Mouse (Mus musculus): ENCODE measurements around the gene Tgoln1. TPM values are rescaled to one million over a fixed set of nuclear protein-coding genes. Genes with fewer than 3 reads are reported as not detected.

Tgoln1 gene
- polyA plus RNA-seq, 1 experiment from 2014 or later = 48.7 TPM

DNA sequence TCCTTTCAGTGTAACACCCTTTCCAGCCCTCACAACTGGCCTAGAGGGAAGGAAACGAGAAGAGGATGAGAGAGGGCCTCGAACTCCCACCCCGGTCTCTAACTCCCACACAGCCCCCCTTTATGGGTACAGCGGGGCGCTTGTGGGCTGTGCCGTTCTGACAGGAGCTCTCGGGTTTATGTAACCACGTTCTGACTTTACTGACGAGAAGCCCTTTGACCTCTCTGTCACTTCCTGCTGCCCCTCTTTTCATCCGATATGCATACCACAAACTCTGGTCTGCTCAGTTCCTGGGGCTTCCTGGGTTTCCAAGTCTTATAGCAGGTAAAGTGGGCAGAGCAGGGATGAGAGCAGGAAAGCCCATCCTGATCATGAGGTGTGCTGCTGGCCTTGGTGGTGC, 17.5 kb upstream of the Tgoln1 start:
- H3K36me3 ChIP-seq (ENCODE audit: control insufficient read depth, insufficient read depth, low read length) = peaks cover 3% of the 10 kb centered on the region; the same call in 1 of the 2 replicates
- H3K9me3 ChIP-seq (ENCODE audit: control insufficient read depth, low read length) = no peaks in the 10 kb centered on the region
- WGBS = 81% methylated on average over 10 of the region's 10 CpGs
- H3K9ac ChIP-seq (ENCODE audit: low read length) = no peak overlapping the region
- no peaks in the 10 kb centered on the region for H3K27me3 ChIP-seq (ENCODE audit: control insufficient read depth, insufficient read depth, low read length)
- DNase-seq (ENCODE audit: low spot score, missing footprints) (no peak), ATAC-seq (ENCODE audit: low FRiP score) (no peak)
- H3K4me1 ChIP-seq (ENCODE audit: control insufficient read depth, insufficient read depth, low read length) = peaks cover 3% of the 10 kb centered on the region; the same call in 1 of the 2 replicates
- no peak overlapping the region for H3K27ac ChIP-seq (ENCODE audit: low read depth, low read length)
- H3K4me3 ChIP-seq (ENCODE audit: low read depth, low read length) = no peak overlapping the region
- H3K4me2 ChIP-seq = no peak overlapping the region

DNA sequence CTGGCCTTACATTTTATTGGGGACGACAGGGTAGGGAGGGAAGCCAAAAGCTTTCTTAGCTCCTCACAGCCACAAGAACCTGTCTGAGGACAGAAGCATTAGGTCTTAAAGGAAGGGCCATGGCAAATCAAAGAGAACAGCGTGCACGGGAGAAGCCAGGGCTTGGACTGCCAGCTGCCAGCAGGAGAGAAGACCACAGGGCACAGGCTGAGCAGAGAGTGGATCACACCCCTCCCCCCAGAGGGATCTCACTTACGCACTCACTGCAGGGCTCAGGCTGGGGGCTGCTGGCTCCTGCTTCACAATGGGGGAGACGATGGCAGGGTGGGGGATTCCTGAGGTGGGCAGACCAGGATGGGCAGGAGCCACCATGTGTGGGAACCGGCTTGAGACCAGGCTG, 14.9 kb upstream of the Tgoln1 start:
- ATAC-seq (ENCODE audit: low FRiP score) (no peak), DNase-seq (ENCODE audit: low spot score, missing footprints) (no peak)
- Histone ChIP-seq H3K36me3 (ENCODE audit: control insufficient read depth, insufficient read depth, low read length) (peaks cover 3% of the 10 kb centered on the region), H3K9ac (ENCODE audit: low read length) (no peak overlapping the region), H3K27me3 (ENCODE audit: control insufficient read depth, insufficient read depth, low read length) (no peaks in the 10 kb centered on the region), H3K4me2 (no peak overlapping the region), H3K4me1 (ENCODE audit: control insufficient read depth, insufficient read depth, low read length) (peaks cover 3% of the 10 kb centered on the region; the same call in 1 of the 2 replicates), H3K9me3 (ENCODE audit: control insufficient read depth, low read length) (no peaks in the 10 kb centered on the region), H3K27ac (ENCODE audit: low read depth, low read length) (no peak overlapping the region), H3K4me3 (ENCODE audit: low read depth, low read length) (no peak overlapping the region)
- 90% methylated on average over 6 of the region's 6 CpGs for WGBS

DNA sequence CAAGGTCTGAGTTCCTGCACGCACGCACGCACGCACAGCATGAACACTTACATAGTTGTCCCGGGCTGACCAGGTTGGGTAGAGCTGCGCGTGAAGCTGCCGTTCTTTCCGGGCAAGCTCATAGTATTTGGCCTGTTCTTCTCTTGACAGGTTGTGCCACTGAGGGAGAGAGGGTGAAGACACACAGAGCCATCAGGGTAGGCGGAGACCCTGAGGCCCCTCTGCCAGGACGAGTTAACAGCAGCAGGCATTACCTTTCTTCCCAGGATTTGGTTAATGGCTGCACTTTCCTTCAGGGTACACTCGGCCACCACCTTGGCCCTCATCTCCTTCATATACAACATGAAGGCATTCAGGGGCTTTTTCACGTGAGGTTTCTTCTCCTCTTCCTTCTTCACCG, 14.2 kb upstream of the Tgoln1 start:
- H3K27me3 ChIP-seq (ENCODE audit: control insufficient read depth, insufficient read depth, low read length) = no peaks in the 10 kb centered on the region
- no peaks in the 10 kb centered on the region for H3K4me1 ChIP-seq (ENCODE audit: control insufficient read depth, insufficient read depth, low read length)
- H3K9me3 ChIP-seq (ENCODE audit: control insufficient read depth, low read length) = no peaks in the 10 kb centered on the region
- H3K36me3 ChIP-seq (ENCODE audit: control insufficient read depth, insufficient read depth, low read length) = peaks cover 3% of the 10 kb centered on the region
- H3K27ac ChIP-seq (ENCODE audit: low read depth, low read length) = no peak overlapping the region
- H3K9ac ChIP-seq (ENCODE audit: low read length) = no peak overlapping the region
- no peak overlapping the region for H3K4me3 ChIP-seq (ENCODE audit: low read depth, low read length)
- 90% methylated on average over 14 of the region's 14 CpGs for WGBS
- DNase-seq (ENCODE audit: low spot score, missing footprints) = no peak
- H3K4me2 ChIP-seq = no peak overlapping the region
- ATAC-seq (ENCODE audit: low FRiP score) = no peak

DNA sequence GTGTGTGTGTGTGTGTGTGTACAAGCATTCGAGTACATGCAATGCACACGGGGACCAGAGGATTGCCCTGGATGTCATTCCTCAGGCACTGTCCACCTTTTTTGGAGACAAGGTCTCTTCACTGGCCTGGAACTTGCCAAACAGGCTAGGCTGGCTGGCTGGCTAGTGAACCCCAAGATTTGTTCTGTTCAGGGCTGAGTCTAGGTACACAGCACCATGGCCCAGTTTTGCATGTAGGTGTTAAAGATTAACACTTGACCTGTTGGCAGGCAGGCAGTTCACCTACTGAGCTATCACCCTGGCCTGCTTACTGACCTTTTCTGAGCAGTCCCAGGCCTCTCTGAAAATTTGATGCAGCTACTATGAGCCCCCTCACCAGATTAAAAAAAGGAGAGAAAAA, 13.6 kb upstream of the Tgoln1 start:
- Histone ChIP-seq H3K4me3 (ENCODE audit: low read depth, low read length) (no peak overlapping the region), H3K9me3 (ENCODE audit: control insufficient read depth, low read length) (no peaks in the 10 kb centered on the region), H3K27me3 (ENCODE audit: control insufficient read depth, insufficient read depth, low read length) (no peaks in the 10 kb centered on the region), H3K27ac (ENCODE audit: low read depth, low read length) (no peak overlapping the region), H3K4me1 (ENCODE audit: control insufficient read depth, insufficient read depth, low read length) (no peaks in the 10 kb centered on the region), H3K36me3 (ENCODE audit: control insufficient read depth, insufficient read depth, low read length) (peaks cover 3% of the 10 kb centered on the region), H3K9ac (ENCODE audit: low read length) (no peak overlapping the region), H3K4me2 (no peak overlapping the region)
- no peak for ATAC-seq (ENCODE audit: low FRiP score)
- DNase-seq (ENCODE audit: low spot score, missing footprints) = no peak
- 97% methylated on average over 2 of the region's 2 CpGs for WGBS

DNA sequence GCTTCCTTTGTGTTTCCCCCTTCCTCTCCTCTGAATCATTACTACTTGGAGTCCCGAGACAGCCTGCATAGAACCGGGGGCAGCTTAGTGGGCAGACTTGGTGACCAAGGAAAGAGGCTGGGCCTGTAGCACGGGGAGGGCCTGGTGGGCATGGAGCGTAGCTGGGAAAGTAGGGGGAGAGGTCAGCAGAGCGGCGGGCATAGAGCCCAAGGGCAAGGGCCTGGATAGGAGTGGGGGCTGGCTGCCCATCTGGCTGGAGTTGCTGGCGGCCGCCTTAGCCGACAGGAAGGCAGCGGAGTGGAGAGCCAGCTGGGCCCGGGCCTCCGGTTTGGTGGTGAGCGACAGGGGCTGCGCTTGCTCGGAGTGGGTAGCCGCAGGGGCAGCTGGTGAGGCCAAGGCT, 10.5 kb upstream of the Tgoln1 start:
- Histone ChIP-seq H3K36me3 (ENCODE audit: control insufficient read depth, insufficient read depth, low read length) (peaks cover 3% of the 10 kb centered on the region), H3K4me2 (no peak overlapping the region), H3K9me3 (ENCODE audit: control insufficient read depth, low read length) (no peaks in the 10 kb centered on the region), H3K27ac (ENCODE audit: low read depth, low read length) (no peak overlapping the region), H3K27me3 (ENCODE audit: control insufficient read depth, insufficient read depth, low read length) (no peaks in the 10 kb centered on the region), H3K4me3 (ENCODE audit: low read depth, low read length) (no peak overlapping the region), H3K4me1 (ENCODE audit: control insufficient read depth, insufficient read depth, low read length) (no peaks in the 10 kb centered on the region), H3K9ac (ENCODE audit: low read length) (no peak overlapping the region; the same call in 1 of the 2 replicates)
- ATAC-seq (ENCODE audit: low FRiP score) (no peak), DNase-seq (ENCODE audit: low spot score, missing footprints) (no peak)
- WGBS = 90% methylated on average over 16 of the region's 16 CpGs

DNA sequence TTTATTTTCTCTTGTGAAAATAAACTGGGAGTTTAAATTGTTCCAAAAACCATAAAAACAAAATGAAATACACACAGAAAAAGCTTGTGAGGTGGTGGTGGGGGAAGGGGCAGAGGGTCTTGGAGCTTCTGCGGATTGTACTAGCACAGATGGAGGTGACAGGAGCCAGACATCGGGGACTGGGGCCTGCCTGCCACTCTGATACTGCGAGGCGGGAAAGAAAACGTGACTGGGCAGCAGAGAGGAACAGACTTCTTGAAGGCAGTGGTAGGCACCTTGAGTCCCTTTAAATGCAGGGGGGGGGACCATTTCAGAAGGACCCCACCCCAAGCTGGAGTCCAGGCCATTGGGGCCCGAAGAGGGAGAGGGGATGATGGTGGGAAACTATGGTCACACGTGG, 9.6 kb upstream of the Tgoln1 start:
- Histone ChIP-seq H3K27ac (ENCODE audit: low read depth, low read length) (no peak overlapping the region), H3K4me1 (ENCODE audit: control insufficient read depth, insufficient read depth, low read length) (no peaks in the 10 kb centered on the region), H3K9me3 (ENCODE audit: control insufficient read depth, low read length) (no peaks in the 10 kb centered on the region), H3K27me3 (ENCODE audit: control insufficient read depth, insufficient read depth, low read length) (no peaks in the 10 kb centered on the region), H3K36me3 (ENCODE audit: control insufficient read depth, insufficient read depth, low read length) (peaks cover 3% of the 10 kb centered on the region), H3K4me3 (ENCODE audit: low read depth, low read length) (no peak overlapping the region), H3K4me2 (no peak overlapping the region), H3K9ac (ENCODE audit: low read length) (no peak overlapping the region)
- ATAC-seq (ENCODE audit: low FRiP score) = no peak
- DNase-seq (ENCODE audit: low spot score, missing footprints) = no peak
- WGBS = 89% methylated on average over 7 of the region's 7 CpGs

DNA sequence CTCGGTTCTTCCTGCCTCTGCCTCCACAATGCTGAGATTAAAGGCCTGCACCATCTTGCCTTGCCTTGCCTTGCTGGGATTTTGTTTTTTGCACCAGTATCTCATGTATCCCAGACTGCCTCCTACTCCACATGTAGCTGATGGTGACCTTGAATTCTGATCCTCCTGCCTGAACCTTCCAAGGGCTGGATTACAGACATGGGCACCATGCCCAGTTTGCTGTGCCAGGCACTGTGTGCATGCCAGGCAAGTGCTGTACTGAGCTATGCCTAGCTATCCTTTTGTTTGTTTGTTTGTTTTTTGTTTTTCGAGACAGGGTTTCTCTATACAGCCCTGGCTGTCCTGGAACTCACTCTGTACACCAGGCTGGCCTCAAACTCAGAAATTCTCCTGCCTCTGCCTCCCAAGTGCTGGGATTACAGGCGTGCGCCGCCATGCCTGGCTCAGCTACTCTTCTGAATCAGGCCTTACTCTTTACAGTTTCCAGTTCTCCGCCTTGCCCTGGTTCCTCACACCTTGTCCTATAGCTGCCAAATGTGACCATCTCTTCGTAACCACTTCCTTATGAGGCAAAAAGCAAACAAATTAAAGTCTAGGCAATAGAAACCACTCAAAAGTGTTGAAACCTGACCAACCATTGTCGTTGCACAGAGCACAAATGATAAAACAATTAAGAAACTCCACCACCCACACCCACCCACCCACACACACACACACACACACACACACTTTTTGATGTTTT, 7.0 kb upstream of the Tgoln1 start:
- H3K4me2 ChIP-seq = no peak overlapping the region
- H3K27ac ChIP-seq (ENCODE audit: low read depth, low read length) = no peak overlapping the region
- WGBS = 90% methylated on average over 8 of the region's 8 CpGs
- H3K27me3 ChIP-seq (ENCODE audit: control insufficient read depth, insufficient read depth, low read length) = no peaks in the 10 kb centered on the region
- H3K4me3 ChIP-seq (ENCODE audit: low read depth, low read length) = no peak overlapping the region
- ATAC-seq (ENCODE audit: low FRiP score) = no peak
- H3K36me3 ChIP-seq (ENCODE audit: control insufficient read depth, insufficient read depth, low read length) = no peaks in the 10 kb centered on the region; the same call in 1 of the 2 replicates
- no peaks in the 10 kb centered on the region for H3K9me3 ChIP-seq (ENCODE audit: control insufficient read depth, low read length)
- H3K9ac ChIP-seq (ENCODE audit: low read length) = no peak overlapping the region
- no peak for DNase-seq (ENCODE audit: low spot score, missing footprints)
- H3K4me1 ChIP-seq (ENCODE audit: control insufficient read depth, insufficient read depth, low read length) = no peaks in the 10 kb centered on the region

DNA sequence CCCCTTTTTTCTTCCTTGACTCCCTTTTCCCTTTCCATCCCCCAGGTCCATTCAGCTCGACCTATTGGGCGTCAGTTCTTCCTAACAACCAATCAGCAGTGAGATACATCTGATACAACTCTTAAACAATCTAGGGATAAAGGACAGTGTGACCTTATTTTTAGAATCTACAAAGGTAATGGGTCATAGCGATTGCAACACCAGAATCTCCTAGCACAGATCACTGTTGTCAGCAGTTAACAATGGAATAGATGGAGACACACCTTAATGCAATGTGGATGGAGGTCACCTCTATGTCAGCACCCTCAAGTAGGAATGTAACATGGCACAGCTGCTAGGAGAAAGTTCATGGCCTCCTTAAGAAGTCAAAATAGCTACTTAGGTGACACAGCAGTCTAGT, 6.1 kb upstream of the Tgoln1 start:
- WGBS = 58% methylated on average over 3 of the region's 3 CpGs
- Histone ChIP-seq H3K4me3 (ENCODE audit: low read depth, low read length) (no peak overlapping the region), H3K9ac (ENCODE audit: low read length) (no peak overlapping the region), H3K4me2 (no peak overlapping the region), H3K27ac (ENCODE audit: low read depth, low read length) (no peak overlapping the region), H3K27me3 (ENCODE audit: control insufficient read depth, insufficient read depth, low read length) (no peaks in the 10 kb centered on the region), H3K9me3 (ENCODE audit: control insufficient read depth, low read length) (no peaks in the 10 kb centered on the region), H3K4me1 (ENCODE audit: control insufficient read depth, insufficient read depth, low read length) (no peaks in the 10 kb centered on the region), H3K36me3 (ENCODE audit: control insufficient read depth, insufficient read depth, low read length) (no peaks in the 10 kb centered on the region; the same call in 1 of the 2 replicates)
- ATAC-seq (ENCODE audit: low FRiP score) (no peak), DNase-seq (ENCODE audit: low spot score, missing footprints) (no peak)

DNA sequence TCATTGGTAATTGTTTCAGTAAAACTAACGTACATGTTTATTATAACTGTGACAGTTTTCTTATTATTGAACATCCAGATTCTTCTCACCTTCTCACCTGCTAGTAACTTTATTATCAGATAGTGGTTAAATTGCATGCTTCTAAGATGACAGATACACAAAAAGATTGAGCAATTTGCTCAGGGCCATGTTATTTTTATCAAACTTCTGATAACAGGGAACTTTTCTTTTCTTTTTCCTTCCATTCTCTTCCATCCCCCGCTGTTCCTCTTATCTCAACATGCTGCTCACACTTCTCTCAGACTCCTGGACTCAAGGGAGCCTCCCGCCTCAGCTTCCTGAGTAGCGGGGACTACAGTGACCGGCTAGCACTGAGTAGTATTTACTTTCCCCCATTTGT, 4.1 kb upstream of the Tgoln1 start:
- no peak for DNase-seq (ENCODE audit: low spot score, missing footprints)
- no peak overlapping the region for H3K4me2 ChIP-seq
- H3K4me3 ChIP-seq (ENCODE audit: low read depth, low read length) = no peak overlapping the region
- WGBS = 85% methylated on average over 5 of the region's 5 CpGs
- no peak for ATAC-seq (ENCODE audit: low FRiP score)
- no peaks in the 10 kb centered on the region for H3K36me3 ChIP-seq (ENCODE audit: control insufficient read depth, insufficient read depth, low read length)
- H3K27ac ChIP-seq (ENCODE audit: low read depth, low read length) = no peak overlapping the region
- H3K27me3 ChIP-seq (ENCODE audit: control insufficient read depth, insufficient read depth, low read length) = no peaks in the 10 kb centered on the region
- H3K9ac ChIP-seq (ENCODE audit: low read length) = no peak overlapping the region
- H3K9me3 ChIP-seq (ENCODE audit: control insufficient read depth, low read length) = no peaks in the 10 kb centered on the region
- H3K4me1 ChIP-seq (ENCODE audit: control insufficient read depth, insufficient read depth, low read length) = peaks cover 6% of the 10 kb centered on the region
